In genomic region chr2:170764704-170765103, GRCm38 (mm10) we compare ENCODE assay signal across 30 mouse cellular contexts. TPM values are rescaled to one million over a fixed set of nuclear protein-coding genes. Genes with fewer than 3 reads are reported as not detected.
DNase-seq lines count a peak whose midpoint lies in the region; ATAC-seq and TF ChIP-seq lines count a peak whose summit lies in the region.
"Had no signal": no experiment of that assay in that cellular context is flagged by ENCODE, and none has a peak within 500 bp of the region (broad histone marks: within the 10 kb centered on the region; RNA-seq: fewer than 3 reads in every experiment).

No protein-coding gene starts in this region.

- no peak for ATAC-seq in heart, embryonic 11.5 days (replicated peaks; ENCODE audit: insufficient number of reproducible peaks, low FRiP score, low TSS enrichment)
- ATAC-seq: CD4-positive, CD25-positive, alpha-beta regulatory T cell, adult 4 months; forebrain, embryonic 16.5 days; intestine, embryonic 16.5 days had no signal

- no peak overlapping the region for H3K4me3 ChIP-seq in gastrocnemius, adult 2 months
- no peak overlapping the region for H3K4me3 ChIP-seq in heart, embryonic 11.5 days (ENCODE audit: low read depth, low read length)
- H3K4me3 ChIP-seq in lung, adult 2 months (replicated peaks; ENCODE audit: extremely low read depth, low read depth, low read length), result no peak overlapping the region
- H3K4me3 ChIP-seq: embryonic facial prominence, embryonic 13.5 days; forebrain, embryonic 10.5 days; hindbrain, embryonic 13.5 days; liver, embryonic 15.5 days; lung, embryonic 15.5 days; midbrain, embryonic 10.5 days; myocyte had no signal

- H3K9ac ChIP-seq in heart, embryonic 11.5 days (ENCODE audit: low read depth, low read length), result no peak overlapping the region
- H3K9ac ChIP-seq: embryonic facial prominence, embryonic 13.5 days; hindbrain, embryonic 13.5 days; liver, embryonic 15.5 days; lung, embryonic 15.5 days had no signal

- H3K36me3 ChIP-seq in heart, embryonic 11.5 days (ENCODE audit: control insufficient read depth, insufficient read depth, low read length), result no peaks in the 10 kb centered on the region
- H3K36me3 ChIP-seq: embryonic facial prominence, embryonic 13.5 days; forebrain, embryonic 10.5 days; hindbrain, embryonic 13.5 days; liver, embryonic 15.5 days; lung, embryonic 15.5 days; midbrain, embryonic 10.5 days had no signal

- 66% methylated on average over 3 of the region's 3 CpGs for WGBS in heart, embryonic 11.5 days (ENCODE audit: insufficient replicate concordance)
- 55% methylated on average over 3 of the region's 3 CpGs for WGBS in lung, adult 2 months

- no peak overlapping the region for H3K27ac ChIP-seq in gastrocnemius, adult 2 months
- H3K27ac ChIP-seq in heart, embryonic 11.5 days (ENCODE audit: low read depth, low read length), result no peak overlapping the region
- H3K27ac ChIP-seq: embryonic facial prominence, embryonic 13.5 days; forebrain, embryonic 10.5 days; hindbrain, embryonic 13.5 days; kidney, postnatal 0 days; liver, embryonic 15.5 days; lung, embryonic 15.5 days; midbrain, embryonic 10.5 days had no signal

- no peak for TF ChIP-seq CTCF in gastrocnemius, adult 2 months (IDR thresholded peaks at IDR 0.05)
- TF ChIP-seq CTCF in lung, adult 2 months (IDR thresholded peaks at IDR 0.05; ENCODE audit: insufficient read depth, low read length), result no peak

- intact Hi-C loops in gastrocnemius, adult 2 months (cut with DNase I), result no loop called here

- no peaks in the 10 kb centered on the region for H3K9me3 ChIP-seq in heart, embryonic 11.5 days (replicated peaks; ENCODE audit: control insufficient read depth, low read length)
- H3K9me3 ChIP-seq: embryonic facial prominence, embryonic 13.5 days; forebrain, embryonic 10.5 days; hindbrain, embryonic 13.5 days; liver, embryonic 15.5 days; lung, embryonic 15.5 days; midbrain, embryonic 10.5 days had no signal

- no peak overlapping the region for H3K4me2 ChIP-seq in heart, embryonic 11.5 days
- H3K4me2 ChIP-seq: embryonic facial prominence, embryonic 13.5 days; hindbrain, embryonic 13.5 days; liver, embryonic 15.5 days; lung, embryonic 15.5 days had no signal

- DNase-seq in gastrocnemius, adult 2 months, result peak; percentile 25
- DNase-seq in gastrocnemius, adult 8-10 months (ENCODE audit: low spot score in 2 of 2), result no peak
- DNase-seq in heart, postnatal 4 days, result peak; percentile 7
- DNase-seq in right cerebral cortex, adult 18-20 months, result peak; percentile 58
- no peak for DNase-seq in right cerebral cortex, postnatal 4 days
- no peak for DNase-seq in lung, adult 2 months
- DNase-seq: adrenal gland, postnatal 25 days; cerebellum, adult 18-20 months; cerebellum, postnatal 10 days; heart, postnatal 36 days; kidney, adult 8-10 months; kidney, postnatal 4 days; right cerebral cortex, postnatal 14 days; spleen, adult 18-20 months; thymus, postnatal 14 days had no signal

- no peaks in the 10 kb centered on the region for H3K27me3 ChIP-seq in heart, embryonic 11.5 days (ENCODE audit: control insufficient read depth, insufficient read depth, low read length)
- H3K27me3 ChIP-seq: embryonic facial prominence, embryonic 13.5 days; hindbrain, embryonic 13.5 days; liver, embryonic 15.5 days; lung, embryonic 15.5 days had no signal

- H3K4me1 ChIP-seq in heart, embryonic 11.5 days (ENCODE audit: control insufficient read depth, insufficient read depth, low read length), result no peaks in the 10 kb centered on the region
- no peaks in the 10 kb centered on the region for H3K4me1 ChIP-seq in lung, adult 2 months (ENCODE audit: control insufficient read depth, insufficient read depth, low read length)
- H3K4me1 ChIP-seq: liver, embryonic 15.5 days; lung, embryonic 15.5 days had no signal

- no peak for TF ChIP-seq POLR2A in lung, adult 2 months (IDR thresholded peaks at IDR 0.05; ENCODE audit: borderline replicate concordance, extremely low read depth, low read depth, low read length)

RNA-seq across cellular contexts. Expression of gene Dok5, which starts 33.1 kb away (rescaled TPM):
- 1 to 10 TPM; 2.9 to 3.8 TPM for total RNA-seq in gastrocnemius, adult 2 months (2021)
- total RNA-seq in gastrocnemius, adult 8-10 months (2022), result 1 to 10 TPM in 3 of 4 experiments, under 1 TPM in 1; 0.86 to 2.9 (median 2.3) TPM
- total RNA-seq in heart, postnatal 4 days (2021), result under 1 TPM; 0.52 to 0.60 TPM
- 6.9 and 7.8 TPM in 2 replicates for polyA plus RNA-seq in heart, embryonic 11.5 days (2014; fragmentation: Nextera tagmentation; extraction: Ambion mirVana)
- polyA plus RNA-seq in lung, adult 2 months (2012; rRNA removed), result 0.10 and 0.50 TPM in 2 replicates
- total RNA-seq: common myeloid progenitor, adult 5-6 weeks; granulocyte monocyte progenitor cell, adult 5-6 weeks; liver, adult 2 months had no signal
- polyA plus RNA-seq: CD4-positive, CD25-positive, alpha-beta regulatory T cell, adult 4 months; liver, adult 2 months had no signal

Comparison
In these comparisons a context has a peak if more than half of its experiments do, and no peak if none do; other contexts are left out.
1. DNase-seq: peak in gastrocnemius, adult 2 months (single experiment), heart, postnatal 4 days (single experiment) and right cerebral cortex, adult 18-20 months (single experiment); none in gastrocnemius, adult 8-10 months (0 of 2), right cerebral cortex, postnatal 4 days (single experiment) and lung, adult 2 months (single experiment).